Mouse (Mus musculus) stomach, embryonic 16.5 days (tissue): ENCODE results near the gene Fmod. TPM values are rescaled to one million over a fixed set of nuclear protein-coding genes. Genes with fewer than 3 reads are reported as not detected.

Experiments
- ATAC-seq: fragments of 200-750 bp; cut with Nextera tagmentation; 2 replicates; pipeline ENCODE4 v1.8.0; 2017; ENCODE audit warnings: moderate number of reproducible peaks, moderate TSS enrichment; ENCODE audit not compliant: insufficient read depth, low FRiP score
- H3K27ac ChIP-seq: fragments of 300-500 bp; sonication (generic); 2 replicates; pipeline ENCODE4 v1.5.1; 2014; ENCODE audit warnings: low read length
- H3K27me3 ChIP-seq: fragments of 300-500 bp; sonication (generic); 2 replicates; pipeline ENCODE4 v1.6.1; 2014; ENCODE audit warnings: low read length, control low read depth, mixed read lengths; ENCODE audit not compliant: control insufficient read depth, insufficient read depth
- H3K36me3 ChIP-seq: fragments of 300-500 bp; sonication (generic); 2 replicates; pipeline ENCODE4 v1.6.1; 2014; ENCODE audit warnings: low read length; ENCODE audit not compliant: control insufficient read depth, insufficient read depth
- H3K4me1 ChIP-seq: fragments of 300-500 bp; sonication (generic); 2 replicates; pipeline ENCODE4 v1.6.1; 2014; ENCODE audit warnings: low read length, control low read depth, mixed read lengths; ENCODE audit not compliant: control insufficient read depth, insufficient read depth
- H3K4me2 ChIP-seq: fragments of 300-500 bp; sonication (generic); 2 replicates; pipeline ENCODE4 v1.6.1; 2014; ENCODE audit warnings: low read depth, low read length, mixed read lengths
- H3K4me3 ChIP-seq: fragments of 300-500 bp; sonication (generic); replicated peaks from 2 replicates; pipeline ENCODE4 v1.5.1; 2014; ENCODE audit warnings: mild to moderate bottlenecking, low read length
- H3K9ac ChIP-seq: fragments of 300-500 bp; sonication (generic); 2 replicates; pipeline ENCODE4 v1.6.1; 2014; ENCODE audit warnings: low read length
- H3K9me3 ChIP-seq: fragments of 300-500 bp; sonication (generic); replicated peaks from 2 replicates; pipeline ENCODE4 v1.6.1; 2016; ENCODE audit warnings: low read length, control low read depth; ENCODE audit not compliant: control insufficient read depth
- WGBS: fragments of 180-500 bp; shearing (Covaris S2); extraction: QIAGEN DNeasy Blood & Tissue Kit; methylation state at CpG from one replicate; pipeline ENCODE4 v1.1.7; 2014; 5-methylcytosine and 5-hydroxymethylcytosine counted together
- polyA plus RNA-seq: library from polyadenylated mRNA; unstranded; fragments of >200 nt; fragmentation: Nextera tagmentation; extraction: Ambion mirVana; gene quantifications from 2 replicates; pipeline ENCODE4 v1.2.1, GENCODE M21; 2015

Gene Fmod
- polyA plus RNA-seq, 1 experiment from 2014 or later: 12.3 TPM

- H3K27me3 ChIP-seq: no peaks in the 10 kb centered on the region
- peaks cover 60% of the 10 kb centered on the region for H3K4me1 ChIP-seq
- 2% methylated on average over 31 of the region's 31 CpGs for WGBS
- no peaks in the 10 kb centered on the region for H3K36me3 ChIP-seq
- peak overlapping the region; percentile 40 for H3K4me3 ChIP-seq
- H3K9ac ChIP-seq: peak overlapping the region; percentile 71
- H3K27ac ChIP-seq: peak overlapping the region; percentile 100
- no peaks in the 10 kb centered on the region for H3K9me3 ChIP-seq
- H3K4me2 ChIP-seq: peak overlapping the region; percentile 72
- ATAC-seq: peak; percentile 92
Observed at GRCm38 (mm10) chr1:134060849-134061569, 24.0 kb downstream of the Fmod start.

- Histone ChIP-seq H3K9me3 (no peaks in the 10 kb centered on the region), H3K36me3 (no peaks in the 10 kb centered on the region), H3K27ac (peak overlapping the region; percentile 100), H3K27me3 (no peaks in the 10 kb centered on the region), H3K4me2 (peak overlapping the region; percentile 72), H3K9ac (peak overlapping the region; percentile 71), H3K4me1 (peaks cover 62% of the 10 kb centered on the region), H3K4me3 (no peak overlapping the region)
- ATAC-seq: no peak
- WGBS: 61% methylated on average over 3 of the region's 3 CpGs
Observed at GRCm38 (mm10) chr1:134061915-134062314, 24.9 kb downstream of the Fmod start.

GRCm38 (mm10) chr1:134062411-134063085 lies 25.5 kb downstream of the Fmod start:
- Histone ChIP-seq H3K4me2 (peak overlapping the region; percentile 49), H3K27ac (peak overlapping the region; percentile 100), H3K4me3 (no peak overlapping the region; the same call in 1 of the 2 replicates), H3K9ac (peak overlapping the region; percentile 77), H3K9me3 (no peaks in the 10 kb centered on the region), H3K4me1 (peaks cover 67% of the 10 kb centered on the region), H3K36me3 (no peaks in the 10 kb centered on the region), H3K27me3 (no peaks in the 10 kb centered on the region)
- ATAC-seq: no peak
- WGBS: 19% methylated on average over 11 of the region's 11 CpGs

- peak overlapping the region; percentile 49 for H3K4me2 ChIP-seq
- H3K4me1 ChIP-seq: peaks cover 69% of the 10 kb centered on the region
- peak overlapping the region; percentile 77 for H3K9ac ChIP-seq
- H3K27me3 ChIP-seq: no peaks in the 10 kb centered on the region
- 7% methylated on average over 33 of the region's 33 CpGs for WGBS
- H3K36me3 ChIP-seq: no peaks in the 10 kb centered on the region
- peak overlapping the region; percentile 20; the same call in 1 of the 2 replicates for H3K4me3 ChIP-seq
- peak overlapping the region; percentile 100 for H3K27ac ChIP-seq
- H3K9me3 ChIP-seq: no peaks in the 10 kb centered on the region
- ATAC-seq: 0 out of 2 replicates have a peak, but pooled peaks have one; percentile 1
Observed at GRCm38 (mm10) chr1:134063086-134063772, 26.2 kb downstream of the Fmod start.

GRCm38 (mm10) chr1:134063773-134064125 lies 26.7 kb downstream of the Fmod start:
- Histone ChIP-seq H3K9ac (peak overlapping the region; percentile 77), H3K4me1 (peaks cover 69% of the 10 kb centered on the region), H3K4me3 (peak overlapping the region; percentile 20; the same call in 1 of the 2 replicates)

GRCm38 (mm10) chr1:134064296-134064831 lies 27.3 kb downstream of the Fmod start:
- Histone ChIP-seq H3K4me1 (peaks cover 72% of the 10 kb centered on the region), H3K27me3 (no peaks in the 10 kb centered on the region), H3K9ac (peak overlapping the region; percentile 21; the same call in 1 of the 2 replicates), H3K4me2 (no peak overlapping the region), H3K36me3 (no peaks in the 10 kb centered on the region), H3K27ac (peak overlapping the region; percentile 100), H3K9me3 (no peaks in the 10 kb centered on the region), H3K4me3 (no peak overlapping the region)
- no peak for ATAC-seq
- 91% methylated on average over 2 of the region's 2 CpGs for WGBS

More at GRCm38 (mm10) chr1:134063773-134064125, 26.7 kb downstream of the Fmod start:
- peak overlapping the region; percentile 100 for H3K27ac ChIP-seq
- 17% methylated on average over 9 of the region's 9 CpGs for WGBS
- ATAC-seq: no peak
- no peaks in the 10 kb centered on the region for H3K36me3 ChIP-seq
- H3K27me3 ChIP-seq: no peaks in the 10 kb centered on the region
- H3K4me2 ChIP-seq: peak overlapping the region; percentile 49
- no peaks in the 10 kb centered on the region for H3K9me3 ChIP-seq

GRCm38 (mm10) chr1:134065241-134065809 lies 28.3 kb downstream of the Fmod start:
- Histone ChIP-seq H3K27me3 (no peaks in the 10 kb centered on the region), H3K9me3 (no peaks in the 10 kb centered on the region), H3K27ac (peak overlapping the region; percentile 100), H3K36me3 (no peaks in the 10 kb centered on the region), H3K4me2 (no peak overlapping the region), H3K9ac (no peak overlapping the region), H3K4me3 (no peak overlapping the region), H3K4me1 (peaks cover 73% of the 10 kb centered on the region)
- 27% methylated on average over 4 of the region's 4 CpGs for WGBS
- ATAC-seq: no peak

- Histone ChIP-seq H3K4me2 (0 out of 2 replicates have a peak overlapping the region, but pooled peaks have one; percentile 10), H3K4me3 (no peak overlapping the region), H3K9me3 (no peaks in the 10 kb centered on the region), H3K27ac (peak overlapping the region; percentile 100), H3K36me3 (no peaks in the 10 kb centered on the region), H3K9ac (peak overlapping the region; percentile 41; the same call in 1 of the 2 replicates), H3K4me1 (peaks cover 74% of the 10 kb centered on the region), H3K27me3 (no peaks in the 10 kb centered on the region)
- 33% methylated on average over 3 of the region's 3 CpGs for WGBS
- ATAC-seq: no peak
Observed at GRCm38 (mm10) chr1:134066554-134066953, 29.5 kb downstream of the Fmod start.
